Mouse (Mus musculus) limb, embryonic 11.5 days (tissue): Measurements from ENCODE around the gene Tubgcp2. TPM values are rescaled to one million over a fixed set of nuclear protein-coding genes. Genes with fewer than 3 reads are reported as not detected.

ENCODE experiments used
- ATAC-seq: fragments of 200-750 bp; cut with Nextera tagmentation; 2 replicates; pipeline ENCODE4 v1.8.0; 2017; ENCODE audit warnings: low read depth; ENCODE audit not compliant: insufficient number of reproducible peaks, low FRiP score, low TSS enrichment
- DNase-seq: peaks from one replicate; pipeline ENCODE4 v3.0.0-alpha.2; 2015; ENCODE audit warnings: low spot score
- H3K27ac ChIP-seq: fragments of 300-500 bp; sonication (generic); replicated peaks from 2 replicates; pipeline ENCODE4 v1.5.1; 2014; ENCODE audit warnings: low read depth, mild to moderate bottlenecking, low read length
- H3K27me3 ChIP-seq: fragments of 300-500 bp; sonication (generic); 2 replicates; pipeline ENCODE4 v1.6.1; 2014; ENCODE audit warnings: mild to moderate bottlenecking, low read length, mixed read lengths; ENCODE audit not compliant: control insufficient read depth, insufficient read depth
- H3K36me3 ChIP-seq: fragments of 300-500 bp; sonication (generic); 2 replicates; pipeline ENCODE4 v1.6.1; 2014; ENCODE audit warnings: mild to moderate bottlenecking, low read length, moderate library complexity, mixed read lengths; ENCODE audit not compliant: control insufficient read depth, insufficient read depth
- H3K4me1 ChIP-seq: fragments of 300-500 bp; sonication (generic); 2 replicates; pipeline ENCODE4 v1.6.1; 2014; ENCODE audit warnings: low read length, mixed read lengths; ENCODE audit not compliant: control insufficient read depth, insufficient read depth
- H3K4me2 ChIP-seq: fragments of 300-500 bp; sonication (generic); 2 replicates; pipeline ENCODE4 v1.6.1; 2014; ENCODE audit warnings: low read depth, mild to moderate bottlenecking, moderate library complexity; ENCODE audit not compliant: severe bottlenecking
- H3K4me3 ChIP-seq: fragments of 300-500 bp; sonication (generic); 2 replicates; pipeline ENCODE4 v1.5.1; 2014; ENCODE audit warnings: low read depth, low read length
- H3K9ac ChIP-seq: fragments of 300-500 bp; sonication (generic); 2 replicates; pipeline ENCODE4 v1.6.1; 2014; ENCODE audit warnings: mild to moderate bottlenecking, low read length
- H3K9me3 ChIP-seq: fragments of 300-500 bp; sonication (generic); 2 replicates; pipeline ENCODE4 v1.6.1; 2016; ENCODE audit warnings: low read length; ENCODE audit not compliant: control insufficient read depth
- WGBS: fragments of 180-500 bp; shearing (Covaris S2); extraction: QIAGEN DNeasy Blood & Tissue Kit; methylation state at CpG from one replicate; pipeline ENCODE4 v1.1.7; 2014; 5-methylcytosine and 5-hydroxymethylcytosine counted together
- polyA plus RNA-seq: library from polyadenylated mRNA; unstranded; fragments of >200 nt; fragmentation: Nextera tagmentation; extraction: Ambion mirVana; gene quantifications from 2 replicates; pipeline ENCODE4 v1.2.1, GENCODE M21; 2014

Tubgcp2 gene
- 75.8 and 82.1 TPM in 2 replicates for polyA plus RNA-seq

DNA sequence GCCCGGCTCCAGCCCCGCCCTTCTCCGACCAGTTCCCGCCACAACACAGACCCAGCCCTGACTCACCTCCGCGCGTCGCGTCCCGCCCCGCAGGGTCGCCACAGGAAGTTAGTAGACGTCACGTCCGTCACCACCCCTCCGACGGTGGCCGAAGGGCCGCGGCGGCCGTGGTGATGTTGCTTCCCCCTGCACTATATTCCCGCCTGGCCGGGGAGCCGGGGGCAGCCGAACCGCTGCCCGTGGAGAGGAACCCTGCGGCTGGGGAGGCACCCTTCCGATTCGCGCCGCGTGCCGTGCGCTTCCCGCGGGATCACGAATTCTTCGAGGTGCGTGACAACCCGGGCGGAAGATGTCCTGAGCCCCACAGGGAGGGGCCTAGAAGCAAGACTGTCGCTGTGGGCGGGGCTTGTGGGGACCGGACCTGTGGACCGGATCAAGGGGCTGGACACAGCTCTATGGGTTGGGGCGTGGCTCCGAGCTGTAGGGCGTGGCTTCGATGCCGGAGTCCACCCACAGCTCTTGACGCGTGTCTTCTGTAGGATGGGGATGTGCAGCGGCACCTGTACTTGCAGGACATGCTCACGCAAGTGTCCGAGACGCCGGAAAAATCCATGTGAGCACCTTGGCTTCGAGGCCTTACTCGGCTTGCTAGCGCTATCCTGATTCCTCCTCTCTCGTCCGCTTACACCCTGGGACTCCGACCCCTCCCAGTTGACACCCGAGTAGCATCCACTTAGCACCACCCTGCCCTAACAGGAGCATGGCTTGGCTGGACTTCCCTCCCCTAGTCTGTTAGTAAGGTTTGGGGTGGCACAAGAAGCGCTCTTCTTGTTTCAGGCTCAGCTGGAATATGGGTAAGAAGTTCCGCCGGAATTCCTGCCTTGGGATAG, at the start of gene Tubgcp2, which contains the start of gene Zfp511:
Gene Tubgcp2 (minus strand): TSS at position 389 of the 890 bp plus-strand sequence.
Gene Zfp511 (plus strand): TSS at position 111 of the 890 bp plus-strand sequence.
- peak within 1 kb of the TSS; percentile 83 for H3K4me2 ChIP-seq
- peaks cover 4% of the 10 kb centered on the region for H3K36me3 ChIP-seq
- H3K9me3 ChIP-seq = no peaks in the 10 kb centered on the region
- DNase-seq = peak; percentile 96
- H3K4me1 ChIP-seq = peaks cover 9% of the 10 kb centered on the region; the same call in 1 of the 2 replicates
- H3K9ac ChIP-seq = peak within 1 kb of the TSS; percentile 88
- peak within 1 kb of the TSS; percentile 87 for H3K4me3 ChIP-seq
- ATAC-seq = peak; percentile 98
- no peaks in the 10 kb centered on the region for H3K27me3 ChIP-seq
- H3K27ac ChIP-seq = peak within 1 kb of the TSS; percentile 75; the same call in 1 of the 2 replicates
- WGBS = 2% methylated on average over 69 of the region's 69 CpGs

GRCm38 (mm10) chr7:140082242-140082678, 45.8 kb upstream of the Tubgcp2 start, which contains the start of gene Caly:
Gene Caly, minus strand, starts transcription at chr7:140082548.
- Histone ChIP-seq H3K9ac (no peak within 1 kb of the TSS), H3K4me1 (peaks cover 9% of the 10 kb centered on the region; the same call in 1 of the 2 replicates), H3K9me3 (no peaks in the 10 kb centered on the region), H3K4me3 (no peak within 1 kb of the TSS), H3K36me3 (no peaks in the 10 kb centered on the region), H3K4me2 (peak within 1 kb of the TSS; percentile 12; the same call in 1 of the 2 replicates), H3K27me3 (peaks cover 31% of the 10 kb centered on the region), H3K27ac (no peak within 1 kb of the TSS)
- DNase-seq (peak; percentile 79), ATAC-seq (peak; percentile 71; the same call in 1 of the 2 replicates)
- 6% methylated on average over 18 of the region's 18 CpGs for WGBS

DNA sequence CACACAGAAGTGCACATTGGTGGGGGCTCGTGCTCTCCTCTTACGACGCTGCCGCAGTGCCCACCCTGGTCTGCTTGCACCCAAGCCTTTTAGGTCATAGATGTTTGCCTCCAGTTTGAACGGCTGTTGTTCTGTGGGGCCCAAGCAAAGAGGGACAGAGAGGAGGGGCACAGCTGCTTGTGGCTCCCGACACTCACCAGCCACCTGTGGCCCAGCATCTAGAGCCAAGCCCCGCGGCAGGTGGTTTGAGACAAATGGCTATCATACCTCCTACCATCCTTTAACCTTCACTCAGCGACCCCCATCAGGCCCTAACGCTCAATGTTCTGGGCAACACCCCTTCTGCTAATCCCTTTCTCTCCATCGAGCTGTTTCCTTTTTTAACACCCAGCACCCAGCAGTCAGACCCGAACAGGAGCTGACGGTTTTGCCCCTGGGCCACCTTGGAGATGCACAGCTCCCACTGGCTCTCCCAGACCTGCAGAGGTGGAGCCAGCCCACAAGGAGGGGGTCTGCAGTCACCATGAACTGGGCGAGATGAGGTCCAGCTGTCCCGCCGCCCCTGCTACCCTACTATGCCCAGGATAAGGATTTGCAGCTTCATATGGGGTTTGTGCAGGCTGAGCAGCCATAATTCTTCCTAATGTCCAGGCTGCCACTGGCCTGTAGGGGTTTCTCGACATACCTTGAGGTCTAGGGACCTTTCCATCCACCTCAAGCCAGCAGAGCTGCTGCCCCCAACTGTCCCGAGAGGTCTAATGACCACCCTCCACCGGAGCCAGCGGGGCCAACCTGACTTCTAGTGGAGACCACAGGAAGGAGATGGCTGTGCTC, 45.2 kb upstream of the Tubgcp2 start:
- Histone ChIP-seq H3K9ac (no peak overlapping the region), H3K9me3 (no peaks in the 10 kb centered on the region), H3K4me3 (no peak overlapping the region), H3K4me2 (no peak overlapping the region; the same call in 1 of the 2 replicates), H3K4me1 (peaks cover 9% of the 10 kb centered on the region; the same call in 1 of the 2 replicates), H3K27me3 (peaks cover 31% of the 10 kb centered on the region), H3K27ac (no peak overlapping the region), H3K36me3 (no peaks in the 10 kb centered on the region)
- ATAC-seq (no peak), DNase-seq (no peak)
- 24% methylated on average over 20 of the region's 20 CpGs for WGBS

GRCm38 (mm10) chr7:140080503-140081156, 44.2 kb upstream of the Tubgcp2 start:
- DNase-seq (peak; percentile 88), ATAC-seq (peak; percentile 67)
- 6% methylated on average over 24 of the region's 24 CpGs for WGBS
- Histone ChIP-seq H3K4me1 (peaks cover 9% of the 10 kb centered on the region; the same call in 1 of the 2 replicates), H3K4me3 (peak overlapping the region; percentile 15), H3K36me3 (no peaks in the 10 kb centered on the region), H3K9me3 (no peaks in the 10 kb centered on the region), H3K27ac (no peak overlapping the region), H3K9ac (no peak overlapping the region), H3K27me3 (peaks cover 31% of the 10 kb centered on the region), H3K4me2 (peak overlapping the region; percentile 43)

- peaks cover 31% of the 10 kb centered on the region for H3K27me3 ChIP-seq
- H3K4me1 ChIP-seq = peaks cover 9% of the 10 kb centered on the region; the same call in 1 of the 2 replicates
- H3K36me3 ChIP-seq = no peaks in the 10 kb centered on the region
- no peak overlapping the region for H3K4me2 ChIP-seq
- DNase-seq (peak; percentile 86), ATAC-seq (no peak)
- no peaks in the 10 kb centered on the region for H3K9me3 ChIP-seq
- H3K9ac ChIP-seq = no peak overlapping the region
- WGBS = 7% methylated on average over 5 of the region's 5 CpGs
- H3K27ac ChIP-seq = no peak overlapping the region
- H3K4me3 ChIP-seq = no peak overlapping the region
Measured at GRCm38 (mm10) chr7:140078711-140079110, 42.2 kb upstream of the Tubgcp2 start.

DNA sequence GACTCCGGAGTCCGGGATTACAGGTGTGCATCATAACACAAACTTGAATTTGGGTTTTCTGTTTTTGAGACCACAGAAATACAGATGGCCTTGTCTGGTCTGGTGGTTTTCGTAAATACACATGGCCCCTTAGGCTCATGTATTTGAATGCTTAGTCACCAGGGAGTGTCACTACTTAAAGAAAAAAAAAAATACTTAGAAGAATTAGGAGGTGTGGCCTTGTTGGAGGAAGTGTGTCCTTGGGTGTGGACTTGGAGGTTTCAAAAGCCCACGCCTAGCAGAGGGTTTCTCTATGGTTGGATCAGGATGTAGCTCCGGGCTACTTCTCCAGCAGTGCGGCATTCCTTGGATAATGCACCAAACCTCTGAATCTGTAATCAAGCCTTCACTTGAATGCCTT, 41.2 kb upstream of the Tubgcp2 start:
- Histone ChIP-seq H3K9ac (no peak overlapping the region), H3K36me3 (no peaks in the 10 kb centered on the region), H3K4me3 (no peak overlapping the region), H3K4me1 (peaks cover 9% of the 10 kb centered on the region; the same call in 1 of the 2 replicates), H3K9me3 (no peaks in the 10 kb centered on the region), H3K27me3 (peaks cover 28% of the 10 kb centered on the region), H3K27ac (no peak overlapping the region), H3K4me2 (no peak overlapping the region)
- DNase-seq (no peak), ATAC-seq (no peak)
- 81% methylated on average over 6 of the region's 6 CpGs for WGBS

DNA sequence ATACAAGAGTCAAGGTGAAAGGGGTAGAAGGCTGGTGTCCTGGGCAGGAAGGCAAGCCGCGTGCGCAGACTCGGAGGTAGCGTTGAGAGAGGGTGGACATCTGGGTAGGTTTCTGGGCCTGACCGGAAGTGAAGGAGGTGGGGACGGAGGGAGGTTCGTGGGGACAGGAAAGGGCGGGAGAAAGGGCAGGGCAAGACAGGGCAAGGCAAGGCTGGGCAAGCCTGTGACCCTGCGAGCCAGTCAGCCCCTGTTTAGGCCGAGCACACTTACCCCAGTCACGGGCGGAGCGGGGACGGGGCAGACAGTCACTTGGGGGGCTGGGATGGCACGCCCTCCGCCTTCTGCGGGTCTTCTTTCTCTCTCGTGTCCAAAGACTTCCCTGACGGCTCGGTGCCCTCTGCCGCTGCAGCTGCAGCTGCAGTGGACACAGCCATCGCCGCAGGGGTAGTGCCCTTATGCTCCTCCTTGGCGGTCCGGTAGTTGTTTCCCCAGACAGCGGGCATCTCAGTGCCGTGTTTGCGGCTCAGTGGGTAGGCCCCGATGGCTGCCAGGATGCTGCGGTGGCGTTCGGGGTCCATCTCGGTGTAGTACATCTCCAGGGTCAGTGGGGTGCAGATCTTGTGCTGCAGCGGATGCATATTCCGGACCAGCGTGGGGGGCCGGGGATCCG, 33.7 kb upstream of the Tubgcp2 start:
- Histone ChIP-seq H3K36me3 (no peaks in the 10 kb centered on the region), H3K4me1 (no peaks in the 10 kb centered on the region), H3K4me2 (peak overlapping the region; percentile 50), H3K27ac (no peak overlapping the region), H3K9ac (peak overlapping the region; percentile 49; the same call in 1 of the 2 replicates), H3K9me3 (no peaks in the 10 kb centered on the region), H3K4me3 (peak overlapping the region; percentile 20), H3K27me3 (no peaks in the 10 kb centered on the region)
- WGBS = 32% methylated on average over 39 of the region's 39 CpGs
- DNase-seq = peak; percentile 40
- no peak for ATAC-seq
